Mouse (Mus musculus): ENCODE results near the gene Plekhg3. TPM values are rescaled to one million over a fixed set of nuclear protein-coding genes. Genes with fewer than 3 reads are reported as not detected.

Plekhg3 gene
- 1.5 and 1.7 TPM in 2 replicates for polyA plus RNA-seq (2014; fragmentation: Nextera tagmentation; extraction: Ambion mirVana)

DNA sequence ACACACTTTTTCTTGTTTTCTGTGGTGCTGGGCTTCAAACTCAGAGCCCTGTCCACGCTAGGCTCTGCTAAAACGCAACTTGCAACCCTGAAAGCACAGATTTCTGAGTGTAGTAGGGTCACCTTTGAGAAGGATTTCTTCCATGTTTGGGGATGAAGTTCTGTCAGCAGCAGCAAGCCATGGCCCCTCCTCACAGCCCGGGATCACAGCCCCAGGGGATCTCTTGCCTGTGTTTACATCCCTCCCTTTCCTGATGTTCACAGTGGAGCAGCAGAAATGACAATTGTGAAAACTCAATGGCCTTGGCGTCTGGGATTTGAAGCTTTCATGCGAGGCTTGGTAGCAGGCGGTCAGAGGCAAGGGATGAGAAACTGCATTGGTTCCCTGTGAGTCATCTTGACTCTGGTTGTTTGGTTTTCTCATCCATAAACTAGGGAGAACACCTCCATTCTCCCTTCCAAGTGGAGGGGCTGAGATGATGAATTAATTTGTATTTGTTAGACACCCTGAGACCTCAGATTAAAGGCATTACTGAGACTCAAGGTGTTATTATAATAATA is at the start of gene Plekhg3:
Plekhg3 (plus strand) TSS at position 312 of the 560 bp plus-strand sequence.
- H3K4me2 ChIP-seq (ENCODE audit: low read depth) = no peak within 1 kb of the TSS
- ATAC-seq (ENCODE audit: insufficient read depth, low FRiP score, low TSS enrichment) = no peak
- no peaks in the 10 kb centered on the region for H3K9me3 ChIP-seq (ENCODE audit: control insufficient read depth, low read length)
- H3K27me3 ChIP-seq (ENCODE audit: control insufficient read depth, insufficient read depth, low read length) = peaks cover 42% of the 10 kb centered on the region
- H3K36me3 ChIP-seq (ENCODE audit: control insufficient read depth, insufficient read depth, low read length) = no peaks in the 10 kb centered on the region
- 34% methylated on average over 6 of the region's 6 CpGs for WGBS
- no peak within 1 kb of the TSS for H3K4me3 ChIP-seq (ENCODE audit: low read depth, low read length)
- no peak for DNase-seq (ENCODE audit: low spot score)
- no peak within 1 kb of the TSS for H3K9ac ChIP-seq (ENCODE audit: low read length)
- H3K4me1 ChIP-seq (ENCODE audit: control insufficient read depth, insufficient read depth, low read length) = peaks cover 8% of the 10 kb centered on the region; the same call in 1 of the 2 replicates
- no peak within 1 kb of the TSS for H3K27ac ChIP-seq (ENCODE audit: low read depth, low read length)

GRCm38 (mm10) chr12:76482446-76482845 is 48.2 kb upstream of the Plekhg3 start:
- Histone ChIP-seq H3K9ac (ENCODE audit: low read length) (no peak overlapping the region), H3K4me1 (ENCODE audit: control insufficient read depth, insufficient read depth, low read length) (no peaks in the 10 kb centered on the region), H3K4me2 (ENCODE audit: low read depth) (no peak overlapping the region), H3K4me3 (ENCODE audit: low read depth, low read length) (no peak overlapping the region), H3K36me3 (ENCODE audit: control insufficient read depth, insufficient read depth, low read length) (no peaks in the 10 kb centered on the region), H3K9me3 (ENCODE audit: control insufficient read depth, low read length) (no peaks in the 10 kb centered on the region), H3K27ac (ENCODE audit: low read depth, low read length) (no peak overlapping the region), H3K27me3 (ENCODE audit: control insufficient read depth, insufficient read depth, low read length) (no peaks in the 10 kb centered on the region)
- WGBS = 79% methylated on average over 2 of the region's 2 CpGs
- DNase-seq (ENCODE audit: low spot score) (no peak), ATAC-seq (ENCODE audit: insufficient read depth, low FRiP score, low TSS enrichment) (no peak)

DNA sequence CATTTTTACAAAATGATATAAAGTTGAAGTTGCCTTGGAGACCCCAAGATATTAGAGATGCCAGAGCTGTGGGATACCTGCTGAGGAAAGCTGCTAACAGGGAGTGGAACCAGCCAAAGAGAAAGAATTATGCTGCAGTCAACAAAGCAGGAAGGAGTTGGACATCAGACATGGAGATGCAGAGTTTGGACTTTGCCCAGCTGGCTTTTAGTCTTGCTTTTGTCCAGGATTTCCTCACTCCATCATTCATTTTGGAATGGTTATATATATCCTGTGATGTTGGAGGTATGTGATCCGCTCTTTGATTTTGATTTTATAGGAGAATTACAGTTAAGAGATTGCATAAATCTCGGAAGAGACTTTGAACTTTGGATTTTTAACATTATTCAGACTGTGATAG is 47.7 kb upstream of the Plekhg3 start:
- no peaks in the 10 kb centered on the region for H3K36me3 ChIP-seq (ENCODE audit: control insufficient read depth, insufficient read depth, low read length)
- DNase-seq (ENCODE audit: low spot score) (no peak), ATAC-seq (ENCODE audit: insufficient read depth, low FRiP score, low TSS enrichment) (no peak)
- H3K27me3 ChIP-seq (ENCODE audit: control insufficient read depth, insufficient read depth, low read length) = no peaks in the 10 kb centered on the region
- WGBS = 92% methylated on average over 2 of the region's 2 CpGs
- no peak overlapping the region for H3K4me3 ChIP-seq (ENCODE audit: low read depth, low read length)
- no peak overlapping the region for H3K27ac ChIP-seq (ENCODE audit: low read depth, low read length)
- no peak overlapping the region for H3K4me2 ChIP-seq (ENCODE audit: low read depth)
- H3K4me1 ChIP-seq (ENCODE audit: control insufficient read depth, insufficient read depth, low read length) = no peaks in the 10 kb centered on the region
- no peaks in the 10 kb centered on the region for H3K9me3 ChIP-seq (ENCODE audit: control insufficient read depth, low read length)
- H3K9ac ChIP-seq (ENCODE audit: low read length) = no peak overlapping the region

GRCm38 (mm10) chr12:76484881-76485280 is 45.8 kb upstream of the Plekhg3 start:
- no peak for ATAC-seq (ENCODE audit: insufficient read depth, low FRiP score, low TSS enrichment)
- DNase-seq (ENCODE audit: low spot score) = no peak
- Histone ChIP-seq H3K4me1 (ENCODE audit: control insufficient read depth, insufficient read depth, low read length) (no peaks in the 10 kb centered on the region), H3K4me3 (ENCODE audit: low read depth, low read length) (no peak overlapping the region), H3K9me3 (ENCODE audit: control insufficient read depth, low read length) (no peaks in the 10 kb centered on the region), H3K4me2 (ENCODE audit: low read depth) (no peak overlapping the region), H3K36me3 (ENCODE audit: control insufficient read depth, insufficient read depth, low read length) (no peaks in the 10 kb centered on the region), H3K27me3 (ENCODE audit: control insufficient read depth, insufficient read depth, low read length) (no peaks in the 10 kb centered on the region), H3K27ac (ENCODE audit: low read depth, low read length) (no peak overlapping the region), H3K9ac (ENCODE audit: low read length) (no peak overlapping the region)
- WGBS = 48% methylated on average over 4 of the region's 4 CpGs

GRCm38 (mm10) chr12:76485381-76485780 is 45.3 kb upstream of the Plekhg3 start:
- DNase-seq (ENCODE audit: low spot score) (no peak), ATAC-seq (ENCODE audit: insufficient read depth, low FRiP score, low TSS enrichment) (no peak)
- Histone ChIP-seq H3K9me3 (ENCODE audit: control insufficient read depth, low read length) (no peaks in the 10 kb centered on the region), H3K4me2 (ENCODE audit: low read depth) (no peak overlapping the region), H3K4me1 (ENCODE audit: control insufficient read depth, insufficient read depth, low read length) (no peaks in the 10 kb centered on the region), H3K9ac (ENCODE audit: low read length) (no peak overlapping the region), H3K27me3 (ENCODE audit: control insufficient read depth, insufficient read depth, low read length) (no peaks in the 10 kb centered on the region), H3K36me3 (ENCODE audit: control insufficient read depth, insufficient read depth, low read length) (no peaks in the 10 kb centered on the region), H3K27ac (ENCODE audit: low read depth, low read length) (no peak overlapping the region), H3K4me3 (ENCODE audit: low read depth, low read length) (no peak overlapping the region)
- WGBS = 58% methylated on average over 11 of the region's 11 CpGs

GRCm38 (mm10) chr12:76486943-76487342 is 43.7 kb upstream of the Plekhg3 start:
- ATAC-seq (ENCODE audit: insufficient read depth, low FRiP score, low TSS enrichment) (no peak), DNase-seq (ENCODE audit: low spot score) (no peak)
- no peaks in the 10 kb centered on the region for H3K36me3 ChIP-seq (ENCODE audit: control insufficient read depth, insufficient read depth, low read length)
- H3K4me3 ChIP-seq (ENCODE audit: low read depth, low read length) = no peak overlapping the region
- no peaks in the 10 kb centered on the region for H3K9me3 ChIP-seq (ENCODE audit: control insufficient read depth, low read length)
- no peak overlapping the region for H3K27ac ChIP-seq (ENCODE audit: low read depth, low read length)
- no peaks in the 10 kb centered on the region for H3K27me3 ChIP-seq (ENCODE audit: control insufficient read depth, insufficient read depth, low read length)
- no peaks in the 10 kb centered on the region for H3K4me1 ChIP-seq (ENCODE audit: control insufficient read depth, insufficient read depth, low read length)
- no peak overlapping the region for H3K4me2 ChIP-seq (ENCODE audit: low read depth)
- no peak overlapping the region for H3K9ac ChIP-seq (ENCODE audit: low read length)
- WGBS = 86% methylated on average over 9 of the region's 9 CpGs

DNA sequence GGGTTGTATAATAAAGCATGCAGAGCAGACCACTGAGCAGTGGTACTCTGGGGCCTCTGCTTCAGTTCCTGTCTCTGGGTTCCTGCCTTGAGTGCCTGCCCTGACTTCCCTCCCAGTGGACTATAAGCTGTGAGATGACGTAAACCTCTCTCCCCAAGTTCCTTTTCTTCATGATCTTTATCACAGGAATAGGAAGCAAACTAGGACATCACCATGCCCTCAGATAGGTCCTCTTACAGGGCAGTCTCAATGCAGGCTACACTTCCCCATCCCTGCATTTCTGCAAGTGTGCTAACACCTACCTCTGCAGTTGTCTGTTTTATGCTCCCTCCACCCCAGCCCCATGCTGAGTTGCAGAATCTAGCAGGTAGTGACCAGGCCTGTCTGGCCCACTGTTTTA is 39.9 kb upstream of the Plekhg3 start:
- H3K36me3 ChIP-seq (ENCODE audit: control insufficient read depth, insufficient read depth, low read length) = no peaks in the 10 kb centered on the region
- H3K4me2 ChIP-seq (ENCODE audit: low read depth) = no peak overlapping the region
- DNase-seq (ENCODE audit: low spot score) (no peak), ATAC-seq (ENCODE audit: insufficient read depth, low FRiP score, low TSS enrichment) (no peak)
- no peak overlapping the region for H3K9ac ChIP-seq (ENCODE audit: low read length)
- WGBS = 92% methylated on average over 1 of the region's 1 CpGs
- H3K4me1 ChIP-seq (ENCODE audit: control insufficient read depth, insufficient read depth, low read length) = no peaks in the 10 kb centered on the region
- no peaks in the 10 kb centered on the region for H3K27me3 ChIP-seq (ENCODE audit: control insufficient read depth, insufficient read depth, low read length)
- no peak overlapping the region for H3K27ac ChIP-seq (ENCODE audit: low read depth, low read length)
- H3K9me3 ChIP-seq (ENCODE audit: control insufficient read depth, low read length) = no peaks in the 10 kb centered on the region
- H3K4me3 ChIP-seq (ENCODE audit: low read depth, low read length) = no peak overlapping the region

DNA sequence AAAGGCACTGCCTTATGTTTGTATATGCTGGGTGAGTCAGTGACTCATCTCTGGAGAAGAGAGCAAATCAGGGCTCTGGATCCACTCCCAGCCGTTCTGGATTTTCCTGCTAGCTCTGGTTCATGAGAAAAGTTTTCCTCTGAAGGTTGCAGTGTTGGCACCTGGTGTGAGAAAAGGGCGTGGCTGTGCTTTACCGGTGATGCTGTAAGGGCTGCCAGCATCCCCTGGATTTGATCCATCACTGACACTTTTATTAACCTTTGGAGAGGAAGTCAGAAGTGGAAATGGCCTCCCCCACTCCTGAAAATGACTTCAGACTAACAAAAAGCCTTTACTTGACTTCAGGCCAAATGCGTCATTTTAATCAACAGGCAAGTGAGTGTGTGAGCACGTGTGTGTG is 37.2 kb upstream of the Plekhg3 start:
- Histone ChIP-seq H3K4me1 (ENCODE audit: control insufficient read depth, insufficient read depth, low read length) (no peaks in the 10 kb centered on the region), H3K4me3 (ENCODE audit: low read depth, low read length) (no peak overlapping the region), H3K9ac (ENCODE audit: low read length) (no peak overlapping the region), H3K36me3 (ENCODE audit: control insufficient read depth, insufficient read depth, low read length) (no peaks in the 10 kb centered on the region), H3K27me3 (ENCODE audit: control insufficient read depth, insufficient read depth, low read length) (no peaks in the 10 kb centered on the region), H3K4me2 (ENCODE audit: low read depth) (no peak overlapping the region), H3K27ac (ENCODE audit: low read depth, low read length) (no peak overlapping the region), H3K9me3 (ENCODE audit: control insufficient read depth, low read length) (no peaks in the 10 kb centered on the region)
- ATAC-seq (ENCODE audit: insufficient read depth, low FRiP score, low TSS enrichment) (no peak), DNase-seq (ENCODE audit: low spot score) (no peak)
- 58% methylated on average over 5 of the region's 5 CpGs for WGBS

DNA sequence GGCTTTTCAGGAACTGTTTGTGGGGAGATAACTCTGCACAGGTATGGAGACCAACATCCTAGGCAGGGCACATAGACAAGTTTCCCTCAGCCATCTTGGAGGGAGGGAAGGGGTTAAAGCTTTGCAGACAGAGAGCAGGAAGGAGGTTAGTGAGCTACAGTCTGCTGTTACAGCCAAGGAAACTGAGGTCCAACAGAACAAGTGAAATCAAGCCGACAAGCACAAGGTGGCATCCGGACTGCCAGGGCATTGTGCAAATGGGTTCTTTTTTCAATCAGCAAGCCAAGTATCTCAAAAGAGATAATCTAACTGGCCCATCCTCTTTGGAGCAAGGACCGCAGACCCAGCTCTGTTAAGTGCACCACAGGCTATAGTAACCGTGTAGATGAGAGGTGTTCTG is 35.3 kb upstream of the Plekhg3 start:
- no peak overlapping the region for H3K9ac ChIP-seq (ENCODE audit: low read length)

More for the DNA sequence above, 35.3 kb upstream of the Plekhg3 start:
- no peak for DNase-seq (ENCODE audit: low spot score)
- H3K4me3 ChIP-seq (ENCODE audit: low read depth, low read length) = no peak overlapping the region
- H3K36me3 ChIP-seq (ENCODE audit: control insufficient read depth, insufficient read depth, low read length) = no peaks in the 10 kb centered on the region
- ATAC-seq (ENCODE audit: insufficient read depth, low FRiP score, low TSS enrichment) = no peak
- H3K27me3 ChIP-seq (ENCODE audit: control insufficient read depth, insufficient read depth, low read length) = no peaks in the 10 kb centered on the region
- H3K4me2 ChIP-seq (ENCODE audit: low read depth) = no peak overlapping the region
- no peaks in the 10 kb centered on the region for H3K9me3 ChIP-seq (ENCODE audit: control insufficient read depth, low read length)
- no peaks in the 10 kb centered on the region for H3K4me1 ChIP-seq (ENCODE audit: control insufficient read depth, insufficient read depth, low read length)
- WGBS = 78% methylated on average over 4 of the region's 4 CpGs
- H3K27ac ChIP-seq (ENCODE audit: low read depth, low read length) = no peak overlapping the region

Data from neural tube, embryonic 11.5 days (tissue).